Mouse (Mus musculus): Measurements from ENCODE around the gene Bet1l. TPM values are rescaled to one million over a fixed set of nuclear protein-coding genes. Genes with fewer than 3 reads are reported as not detected.
A peak's percentile ranks its signal among the peaks of the same experiment; 100 is the strongest.

The Bet1l gene
- polyA plus RNA-seq, 1 experiment from 2014 or later = 34.6 TPM

GRCm38 (mm10) chr7:140856785-140857549 lies 410 bp downstream of the Bet1l start, which contains the start of gene Ric8a:
TSS of gene Ric8a (plus strand) at chr7:140856957.
- Histone ChIP-seq H3K4me1 (peaks cover 32% of the 10 kb centered on the region), H3K36me3 (ENCODE audit: poor library complexity, severe bottlenecking) (peaks cover 66% of the 10 kb centered on the region), H3K9ac (peak within 1 kb of the TSS; percentile 92), H3K4me3 (peak within 1 kb of the TSS; percentile 84), H3K9me3 (replicated peaks) (no peaks in the 10 kb centered on the region), H3K27me3 (no peaks in the 10 kb centered on the region), H3K27ac (peak within 1 kb of the TSS; percentile 93), H3K4me2 (peak within 1 kb of the TSS; percentile 99)
- peak; percentile 83 for ATAC-seq
- 0% methylated on average over 50 of the region's 50 CpGs for WGBS

- peak within 1 kb of the TSS; percentile 99 for H3K4me2 ChIP-seq
- 2% methylated on average over 51 of the region's 51 CpGs for WGBS
- H3K27me3 ChIP-seq = no peaks in the 10 kb centered on the region
- H3K9me3 ChIP-seq (replicated peaks) = no peaks in the 10 kb centered on the region
- H3K9ac ChIP-seq = peak within 1 kb of the TSS; percentile 92
- peak within 1 kb of the TSS; percentile 84 for H3K4me3 ChIP-seq
- peaks cover 65% of the 10 kb centered on the region for H3K36me3 ChIP-seq (ENCODE audit: poor library complexity, severe bottlenecking)
- H3K4me1 ChIP-seq = peaks cover 32% of the 10 kb centered on the region
- H3K27ac ChIP-seq = peak within 1 kb of the TSS; percentile 93
- ATAC-seq = peak; percentile 80
These were observed 1.3 kb downstream of the Bet1l start, which contains the start of gene Gm45785 for GRCm38 (mm10) chr7:140855860-140856784. TSS of gene Gm45785 (minus strand) at chr7:140856331.

GRCm38 (mm10) chr7:140855181-140855580 lies 2.2 kb downstream of the Bet1l start:
- no peak for ATAC-seq
- Histone ChIP-seq H3K36me3 (ENCODE audit: poor library complexity, severe bottlenecking) (peaks cover 59% of the 10 kb centered on the region), H3K27ac (no peak overlapping the region), H3K4me3 (peak overlapping the region; percentile 84), H3K4me1 (peaks cover 32% of the 10 kb centered on the region), H3K9ac (peak overlapping the region; percentile 92), H3K9me3 (replicated peaks) (no peaks in the 10 kb centered on the region), H3K27me3 (no peaks in the 10 kb centered on the region), H3K4me2 (peak overlapping the region; percentile 99)
- 75% methylated on average over 9 of the region's 9 CpGs for WGBS

- no peaks in the 10 kb centered on the region for H3K27me3 ChIP-seq
- WGBS = 96% methylated on average over 18 of the region's 18 CpGs
- no peak overlapping the region for H3K4me2 ChIP-seq
These were observed 2.9 kb downstream of the Bet1l start for GRCm38 (mm10) chr7:140854483-140854882.

GRCm38 (mm10) chr7:140853386-140853785 lies 4.0 kb downstream of the Bet1l start:
- Histone ChIP-seq H3K4me1 (peaks cover 20% of the 10 kb centered on the region), H3K9ac (no peak overlapping the region), H3K36me3 (ENCODE audit: poor library complexity, severe bottlenecking) (peaks cover 41% of the 10 kb centered on the region), H3K4me2 (no peak overlapping the region), H3K27ac (no peak overlapping the region), H3K9me3 (replicated peaks) (no peaks in the 10 kb centered on the region), H3K4me3 (no peak overlapping the region), H3K27me3 (no peaks in the 10 kb centered on the region)
- ATAC-seq = no peak
- 87% methylated on average over 9 of the region's 9 CpGs for WGBS

More at GRCm38 (mm10) chr7:140854483-140854882, 2.9 kb downstream of the Bet1l start:
- Histone ChIP-seq H3K27ac (no peak overlapping the region), H3K9ac (no peak overlapping the region), H3K4me3 (0 out of 2 replicates have a peak overlapping the region, but pooled peaks have one; percentile 84), H3K9me3 (replicated peaks) (no peaks in the 10 kb centered on the region), H3K4me1 (peaks cover 31% of the 10 kb centered on the region), H3K36me3 (ENCODE audit: poor library complexity, severe bottlenecking) (peaks cover 52% of the 10 kb centered on the region)
- ATAC-seq = no peak

GRCm38 (mm10) chr7:140851916-140852315 lies 5.5 kb downstream of the Bet1l start:
- whole genome bisulfite sequencing = over 99% methylated on average over 4 of the region's 4 CpGs
- no peak overlapping the region for H3K27ac ChIP-seq
- H3K4me1 ChIP-seq = peaks cover 15% of the 10 kb centered on the region
- peaks cover 40% of the 10 kb centered on the region for H3K36me3 ChIP-seq (ENCODE audit: poor library complexity, severe bottlenecking)
- H3K4me2 ChIP-seq = no peak overlapping the region
- H3K27me3 ChIP-seq = no peaks in the 10 kb centered on the region
- H3K9ac ChIP-seq = no peak overlapping the region
- no peaks in the 10 kb centered on the region for H3K9me3 ChIP-seq (replicated peaks)
- ATAC-seq = no peak
- H3K4me3 ChIP-seq = no peak overlapping the region

GRCm38 (mm10) chr7:140848591-140848990 lies 8.8 kb downstream of the Bet1l start:
- Histone ChIP-seq H3K36me3 (ENCODE audit: poor library complexity, severe bottlenecking) (peaks cover 27% of the 10 kb centered on the region), H3K9me3 (replicated peaks) (no peaks in the 10 kb centered on the region), H3K4me2 (no peak overlapping the region), H3K27ac (no peak overlapping the region), H3K4me3 (no peak overlapping the region), H3K4me1 (peaks cover 4% of the 10 kb centered on the region; the same call in 1 of the 2 replicates), H3K27me3 (peaks cover 10% of the 10 kb centered on the region), H3K9ac (no peak overlapping the region)
- ATAC-seq = no peak
- WGBS = 89% methylated on average over 10 of the region's 10 CpGs

- peaks cover 20% of the 10 kb centered on the region for H3K36me3 ChIP-seq (ENCODE audit: poor library complexity, severe bottlenecking)
- no peak within 1 kb of the TSS for H3K4me2 ChIP-seq
- WGBS = 67% methylated on average over 11 of the region's 11 CpGs
- no peak within 1 kb of the TSS for H3K9ac ChIP-seq
- H3K27me3 ChIP-seq = peaks cover 16% of the 10 kb centered on the region
- no peaks in the 10 kb centered on the region for H3K9me3 ChIP-seq (replicated peaks)
- H3K27ac ChIP-seq = no peak within 1 kb of the TSS
- ATAC-seq = no peak
- peaks cover 4% of the 10 kb centered on the region; the same call in 1 of the 2 replicates for H3K4me1 ChIP-seq
- no peak within 1 kb of the TSS for H3K4me3 ChIP-seq
These were observed 9.4 kb downstream of the Bet1l start, which contains the start of gene Odf3 for GRCm38 (mm10) chr7:140847755-140848580. TSS of gene Odf3 (plus strand) at chr7:140847805.

- ATAC-seq = no peak
- Histone ChIP-seq H3K36me3 (ENCODE audit: poor library complexity, severe bottlenecking) (peaks cover 7% of the 10 kb centered on the region), H3K27ac (no peak overlapping the region), H3K9ac (no peak overlapping the region), H3K9me3 (replicated peaks) (no peaks in the 10 kb centered on the region), H3K4me1 (peaks cover 4% of the 10 kb centered on the region; the same call in 1 of the 2 replicates), H3K4me2 (no peak overlapping the region), H3K4me3 (no peak overlapping the region), H3K27me3 (peaks cover 27% of the 10 kb centered on the region)
- WGBS = 86% methylated on average over 10 of the region's 10 CpGs
These were observed 10.7 kb downstream of the Bet1l start for GRCm38 (mm10) chr7:140846676-140847075.

- no peak for ATAC-seq
- 76% methylated on average over 4 of the region's 4 CpGs for WGBS
These were observed 11.7 kb downstream of the Bet1l start for GRCm38 (mm10) chr7:140845683-140846082.

More at GRCm38 (mm10) chr7:140845683-140846082, 11.7 kb downstream of the Bet1l start:
- Histone ChIP-seq H3K4me2 (no peak overlapping the region), H3K4me3 (no peak overlapping the region), H3K4me1 (peaks cover 4% of the 10 kb centered on the region; the same call in 1 of the 2 replicates), H3K9ac (no peak overlapping the region), H3K9me3 (replicated peaks) (no peaks in the 10 kb centered on the region), H3K36me3 (ENCODE audit: poor library complexity, severe bottlenecking) (no peaks in the 10 kb centered on the region), H3K27me3 (peaks cover 37% of the 10 kb centered on the region), H3K27ac (no peak overlapping the region)

Measured in forebrain, embryonic 13.5 days (tissue).